Mouse (Mus musculus) E14TG2a.4 (cell line): ENCODE results near the gene Slc13a4.

Experiments
- CTCF ChIP-seq: conservative IDR thresholded peaks from 2 replicates; pipeline ENCODE4 v1.5.1; 2014; ENCODE audit warnings: low read length
- NANOG ChIP-seq: IDR thresholded peaks from 2 replicates; pipeline ENCODE4 v1.6.1; 2014; ENCODE audit warnings: borderline replicate concordance, low read length, mixed read lengths
- POU5F1 ChIP-seq: IDR thresholded peaks from 2 replicates; pipeline ENCODE4 v1.6.1; 2014; ENCODE audit warnings: low read length, borderline replicate concordance

DNA sequence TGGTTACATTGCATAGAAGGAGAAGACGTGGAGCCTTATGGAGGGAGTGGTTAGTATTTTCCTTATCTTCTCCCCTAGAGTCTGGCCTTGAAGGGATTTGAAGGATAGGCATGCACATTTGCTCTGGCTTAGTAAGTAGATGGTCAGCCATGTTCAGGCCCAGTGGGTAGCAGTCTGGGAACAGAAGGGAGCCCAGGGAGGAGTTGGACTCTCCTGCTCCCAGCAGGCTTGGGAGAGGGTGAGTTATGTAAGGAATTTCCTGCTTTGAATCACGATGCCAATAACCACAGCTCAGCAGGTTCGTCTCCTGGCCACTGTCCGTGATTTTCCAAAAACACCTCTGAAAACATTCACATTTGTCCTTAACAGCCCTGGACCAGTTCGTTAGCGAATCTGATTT lies 22.9 kb upstream of the Slc13a4 start:
- TF ChIP-seq CTCF (no peak), POU5F1 (no peak), NANOG (no peak)
